Mouse (Mus musculus) midbrain, embryonic 16.5 days (tissue): ENCODE measurements at regions not wholly inside any gene's neighbourhood (a gene's known extent, or its start where the extent isn't known, plus 50 kb on each side); places are given as distances from the start of the nearest gene placed in this dataset.
"Not testable (repeated sequence)": the region's sequence is repeated elsewhere in the genome, so short reads cannot be mapped to it uniquely, and the experiment has no call there.

ENCODE experiments used
- ATAC-seq: fragments of 200-750 bp; cut with Nextera tagmentation; 2 replicates; pipeline ENCODE4 v1.8.0; 2017; ENCODE audit warnings: moderate TSS enrichment
- H3K27ac ChIP-seq: fragments of 300-500 bp; sonication (generic); 2 replicates; pipeline ENCODE4 v1.5.1; 2014; ENCODE audit warnings: mild to moderate bottlenecking, low read length, mixed read lengths
- H3K27me3 ChIP-seq: fragments of 300-500 bp; sonication (generic); 2 replicates; pipeline ENCODE4 v1.6.1; 2014; ENCODE audit warnings: low read depth, low read length, mixed read lengths; ENCODE audit not compliant: control insufficient read depth, insufficient read depth
- H3K36me3 ChIP-seq: fragments of 300-500 bp; sonication (generic); 2 replicates; pipeline ENCODE4 v1.6.1; 2014; ENCODE audit warnings: mild to moderate bottlenecking, low read length, moderate library complexity, mixed read lengths; ENCODE audit not compliant: control insufficient read depth, insufficient read depth
- H3K4me1 ChIP-seq: fragments of 300-500 bp; sonication (generic); 2 replicates; pipeline ENCODE4 v1.6.1; 2014; ENCODE audit warnings: mild to moderate bottlenecking, low read length, mixed read lengths; ENCODE audit not compliant: control insufficient read depth, insufficient read depth
- H3K4me2 ChIP-seq: fragments of 300-500 bp; sonication (generic); 2 replicates; pipeline ENCODE4 v1.6.1; 2014; ENCODE audit warnings: mild to moderate bottlenecking, low read length, mixed read lengths
- H3K4me3 ChIP-seq: fragments of 300-500 bp; sonication (generic); 2 replicates; pipeline ENCODE4 v1.5.1; 2014; ENCODE audit warnings: low read depth, mild to moderate bottlenecking, low read length, moderate library complexity, mixed read lengths
- H3K9ac ChIP-seq: fragments of 300-500 bp; sonication (generic); 2 replicates; pipeline ENCODE4 v1.6.1; 2014; ENCODE audit warnings: low read depth, low read length, mixed read lengths
- H3K9me3 ChIP-seq: fragments of 300-500 bp; sonication (generic); replicated peaks from 2 replicates; pipeline ENCODE4 v1.6.1; 2014; ENCODE audit warnings: mild to moderate bottlenecking, low read length, mixed read lengths; ENCODE audit not compliant: control insufficient read depth, poor library complexity, severe bottlenecking
- WGBS: fragments of 180-500 bp; shearing (Covaris S2); extraction: QIAGEN DNeasy Blood & Tissue Kit; methylation state at CpG from one replicate; pipeline ENCODE4 v1.1.7; 2014; 5-methylcytosine and 5-hydroxymethylcytosine counted together

GRCm38 (mm10) chr4:145455573-145455972 lies 55.0 kb upstream of the Zfp990 start:
- H3K9ac ChIP-seq, H3K4me2 ChIP-seq, H3K4me1 ChIP-seq, H3K27ac ChIP-seq, H3K9me3 ChIP-seq, H3K36me3 ChIP-seq, H3K4me3 ChIP-seq, H3K27me3 ChIP-seq, ATAC-seq: not testable (repeated sequence)
- 90% methylated on average over 16 of the region's 16 CpGs for WGBS

GRCm38 (mm10) chr4:145448586-145448985 lies 62.0 kb upstream of the Zfp990 start:
- Histone ChIP-seq H3K36me3 (no peaks in the 10 kb centered on the region), H3K9me3 (peaks cover 21% of the 10 kb centered on the region), H3K4me2 (no peak overlapping the region), H3K27me3 (no peaks in the 10 kb centered on the region), H3K9ac (no peak overlapping the region), H3K27ac (no peak overlapping the region), H3K4me1 (no peaks in the 10 kb centered on the region), H3K4me3 (no peak overlapping the region)
- ATAC-seq = no peak
- WGBS = 76% methylated on average over 2 of the region's 2 CpGs

- not testable (repeated sequence) for H3K4me1 ChIP-seq, H3K4me3 ChIP-seq, H3K27ac ChIP-seq
Measured at GRCm38 (mm10) chr4:145436718-145437117, 73.8 kb upstream of the Zfp990 start.

GRCm38 (mm10) chr4:145434519-145434918 lies 76.0 kb upstream of the Zfp990 start:
- Histone ChIP-seq H3K36me3 (no peaks in the 10 kb centered on the region), H3K27me3 (no peaks in the 10 kb centered on the region), H3K9ac (no peak overlapping the region), H3K4me3 (no peak overlapping the region), H3K9me3 (peaks cover 52% of the 10 kb centered on the region), H3K4me1 (no peaks in the 10 kb centered on the region), H3K4me2 (no peak overlapping the region), H3K27ac (no peak overlapping the region)
- WGBS = 86% methylated on average over 1 of the region's 1 CpGs
- no peak for ATAC-seq

More at GRCm38 (mm10) chr4:145436718-145437117, 73.8 kb upstream of the Zfp990 start:
- not testable (repeated sequence) for ATAC-seq, H3K4me2 ChIP-seq, H3K9ac ChIP-seq, H3K36me3 ChIP-seq, H3K27me3 ChIP-seq
- 84% methylated on average over 1 of the region's 1 CpGs for WGBS
- H3K9me3 ChIP-seq = peaks cover 53% of the 10 kb centered on the region

GRCm38 (mm10) chr4:145434071-145434470 lies 76.5 kb upstream of the Zfp990 start:
- Histone ChIP-seq H3K4me3 (no peak overlapping the region), H3K27me3 (no peaks in the 10 kb centered on the region), H3K4me1 (no peaks in the 10 kb centered on the region), H3K27ac (no peak overlapping the region), H3K36me3 (no peaks in the 10 kb centered on the region), H3K4me2 (no peak overlapping the region), H3K9ac (no peak overlapping the region), H3K9me3 (peaks cover 52% of the 10 kb centered on the region)
- no peak for ATAC-seq
- WGBS = 73% methylated on average over 6 of the region's 6 CpGs

GRCm38 (mm10) chr4:145433235-145433634 lies 77.3 kb upstream of the Zfp990 start:
- 40% methylated on average over 1 of the region's 1 CpGs for WGBS
- not testable (repeated sequence) for H3K36me3 ChIP-seq, H3K4me3 ChIP-seq, H3K4me1 ChIP-seq, H3K27me3 ChIP-seq, ATAC-seq, H3K4me2 ChIP-seq, H3K27ac ChIP-seq, H3K9ac ChIP-seq
- peaks cover 48% of the 10 kb centered on the region for H3K9me3 ChIP-seq

GRCm38 (mm10) chr4:145431910-145432765 lies 78.4 kb upstream of the Zfp990 start:
- no peak overlapping the region for H3K27ac ChIP-seq
- H3K4me2 ChIP-seq = no peak overlapping the region
- 70% methylated on average over 8 of the region's 8 CpGs for WGBS
- H3K27me3 ChIP-seq = no peaks in the 10 kb centered on the region
- ATAC-seq = no peak
- peaks cover 43% of the 10 kb centered on the region for H3K9me3 ChIP-seq
- no peaks in the 10 kb centered on the region for H3K36me3 ChIP-seq
- no peak overlapping the region for H3K4me3 ChIP-seq
- H3K9ac ChIP-seq = no peak overlapping the region
- no peaks in the 10 kb centered on the region for H3K4me1 ChIP-seq

- 67% methylated on average over 4 of the region's 4 CpGs for WGBS
- H3K27me3 ChIP-seq, H3K9ac ChIP-seq, ATAC-seq, H3K4me2 ChIP-seq, H3K4me3 ChIP-seq, H3K27ac ChIP-seq, H3K9me3 ChIP-seq, H3K36me3 ChIP-seq, H3K4me1 ChIP-seq: not testable (repeated sequence)
Measured at GRCm38 (mm10) chr4:145417837-145418236, 92.7 kb upstream of the Zfp990 start.

- Histone ChIP-seq H3K9me3 (peaks cover 12% of the 10 kb centered on the region), H3K36me3 (no peaks in the 10 kb centered on the region), H3K9ac (no peak overlapping the region), H3K4me1 (no peaks in the 10 kb centered on the region), H3K4me2 (no peak overlapping the region), H3K27me3 (no peaks in the 10 kb centered on the region), H3K4me3 (no peak overlapping the region), H3K27ac (no peak overlapping the region)
- 41% methylated on average over 1 of the region's 1 CpGs for WGBS
- no peak for ATAC-seq
Measured at GRCm38 (mm10) chr4:145411141-145411540, 96.2 kb upstream of the Tnfrsf8 start.
